Mouse (Mus musculus) testis, postnatal 14 days (tissue): ENCODE data around the gene Bmp10.
"Not testable (repeated sequence)": the region's sequence is repeated elsewhere in the genome, so short reads cannot be mapped to it uniquely, and the experiment has no call there.

Source experiments
- DNase-seq: peaks from one replicate; pipeline ENCODE4 v3.0.0; 2021; ENCODE audit warnings: low spot score

Gene Bmp10

GRCm38 (mm10) chr6:87447217-87447616 is 18.4 kb downstream of the Bmp10 start:
- DNase-seq, result no peak

- no peak for DNase-seq
Observed at GRCm38 (mm10) chr6:87449534-87449933, 20.7 kb downstream of the Bmp10 start.

- DNase-seq, result no peak
Observed at GRCm38 (mm10) chr6:87451016-87451415, 22.2 kb downstream of the Bmp10 start.

- no peak for DNase-seq
Observed at GRCm38 (mm10) chr6:87451771-87452170, 23.0 kb downstream of the Bmp10 start.

GRCm38 (mm10) chr6:87455507-87455906 is 26.7 kb downstream of the Bmp10 start:
- no peak for DNase-seq

- peak; percentile 57 for DNase-seq
Observed at GRCm38 (mm10) chr6:87466221-87466620, 37.4 kb downstream of the Bmp10 start.

GRCm38 (mm10) chr6:87467373-87467772 is 38.6 kb downstream of the Bmp10 start:
- no peak for DNase-seq

DNA sequence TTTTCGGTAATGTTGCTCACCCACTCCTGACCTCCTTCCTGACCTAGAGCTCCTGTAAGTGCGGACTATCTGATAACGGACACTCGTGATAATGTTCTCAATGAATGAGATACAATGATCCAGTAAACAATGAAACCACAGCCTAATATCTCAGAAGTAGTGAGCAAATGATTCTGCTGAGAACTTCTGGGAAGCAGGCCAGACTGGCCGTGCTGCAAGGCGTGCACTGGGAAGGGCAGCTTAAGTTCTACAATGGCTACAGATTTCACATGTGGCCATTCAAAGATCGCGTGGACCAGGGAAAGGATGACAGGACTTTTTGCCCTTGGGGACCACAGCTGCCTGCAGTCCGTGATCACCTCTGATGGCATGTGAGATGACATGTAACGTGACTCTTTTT is 39.6 kb downstream of the Bmp10 start:
- DNase-seq, result no peak

DNA sequence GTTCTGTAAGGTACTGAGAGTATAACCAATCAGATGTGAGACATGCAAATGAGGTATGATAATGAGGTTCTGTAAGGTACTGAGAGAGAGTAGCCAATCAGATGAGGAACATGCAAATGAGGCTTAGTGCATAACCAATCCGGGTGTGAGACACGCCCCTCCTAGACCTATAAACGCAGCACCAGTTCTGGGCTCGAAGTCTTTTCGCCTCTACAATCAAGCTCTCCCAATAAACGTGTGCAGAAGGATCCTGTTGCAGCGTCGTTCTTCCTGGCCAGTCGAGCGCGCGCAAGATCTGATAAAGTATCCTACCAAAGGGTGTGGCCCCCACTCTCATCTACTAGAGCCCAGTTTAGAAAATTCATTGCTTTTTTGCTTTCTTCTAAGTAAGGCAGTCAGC is 41.3 kb downstream of the Bmp10 start:
- not testable (repeated sequence) for DNase-seq

GRCm38 (mm10) chr6:87475223-87475622 is 46.4 kb downstream of the Bmp10 start:
- no peak for DNase-seq

GRCm38 (mm10) chr6:87478847-87479246 is 50.1 kb downstream of the Bmp10 start:
- DNase-seq, result no peak

GRCm38 (mm10) chr6:87479291-87479999 is 50.7 kb downstream of the Bmp10 start:
- DNase-seq, result no peak

GRCm38 (mm10) chr6:87483224-87483899 is 54.6 kb downstream of the Bmp10 start:
- DNase-seq, result no peak

- DNase-seq, result no peak
Observed at GRCm38 (mm10) chr6:87483900-87484289, 55.1 kb downstream of the Bmp10 start.

DNA sequence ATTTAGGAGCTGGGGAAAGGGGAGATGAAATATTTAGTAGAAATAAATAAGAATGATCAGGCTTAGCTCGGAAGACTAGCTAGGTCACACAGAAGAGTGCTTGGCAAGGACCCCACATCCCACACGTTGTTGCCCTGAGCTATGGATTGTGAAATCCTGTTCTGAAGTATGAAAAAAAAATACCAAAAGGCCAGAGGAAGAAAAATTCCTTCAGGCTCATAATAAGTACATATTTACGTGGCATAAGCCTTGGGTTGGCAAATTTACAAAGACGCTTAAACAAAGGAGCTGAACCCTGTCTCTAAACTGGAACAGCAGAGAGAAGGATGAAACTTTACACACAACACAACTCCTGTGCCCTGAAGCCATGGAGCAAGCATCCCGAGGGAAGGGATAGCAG is 56.0 kb downstream of the Bmp10 start:
- no peak for DNase-seq
